Mouse (Mus musculus): Measurements from ENCODE around the gene Jam3.

Gene Jam3

GRCm38 (mm10) chr9:27154763-27155530, at the start of gene Jam3:
Gene Jam3 (minus strand): TSS chr9:27155421.
- DNase-seq = peak; percentile 93

- no peak for DNase-seq
Observed at GRCm38 (mm10) chr9:27204201-27204600, 49.0 kb upstream of the Jam3 start.

GRCm38 (mm10) chr9:27203134-27203533, 47.9 kb upstream of the Jam3 start:
- peak; percentile 34 for DNase-seq

GRCm38 (mm10) chr9:27201472-27202219, 46.4 kb upstream of the Jam3 start:
- DNase-seq = no peak

GRCm38 (mm10) chr9:27193592-27194080, 38.4 kb upstream of the Jam3 start:
- no peak for DNase-seq

- DNase-seq = no peak
Observed at GRCm38 (mm10) chr9:27192761-27193591, 37.8 kb upstream of the Jam3 start.

GRCm38 (mm10) chr9:27192001-27192760, 37.0 kb upstream of the Jam3 start:
- peak; percentile 95 for DNase-seq

GRCm38 (mm10) chr9:27191501-27191981, 36.3 kb upstream of the Jam3 start:
- DNase-seq = peak; percentile 80

GRCm38 (mm10) chr9:27190461-27190860, 35.2 kb upstream of the Jam3 start:
- DNase-seq = no peak

- DNase-seq = no peak
Observed at GRCm38 (mm10) chr9:27189306-27189705, 34.1 kb upstream of the Jam3 start.

- no peak for DNase-seq
Observed at GRCm38 (mm10) chr9:27188677-27189241, 33.5 kb upstream of the Jam3 start.

- no peak for DNase-seq
Observed at GRCm38 (mm10) chr9:27185820-27186219, 30.6 kb upstream of the Jam3 start.

- DNase-seq = peak; percentile 56
Observed at GRCm38 (mm10) chr9:27182087-27182486, 26.9 kb upstream of the Jam3 start.

- DNase-seq = no peak
Observed at GRCm38 (mm10) chr9:27180492-27180891, 25.3 kb upstream of the Jam3 start.

- no peak for DNase-seq
Observed at GRCm38 (mm10) chr9:27178935-27179334, 23.7 kb upstream of the Jam3 start.

- DNase-seq = peak; percentile 84
Observed at GRCm38 (mm10) chr9:27176154-27176553, 20.9 kb upstream of the Jam3 start.

GRCm38 (mm10) chr9:27175682-27176081, 20.5 kb upstream of the Jam3 start:
- no peak for DNase-seq

- DNase-seq = no peak
Observed at GRCm38 (mm10) chr9:27175241-27175640, 20.0 kb upstream of the Jam3 start.

- DNase-seq = no peak
Observed at GRCm38 (mm10) chr9:27174079-27174478, 18.9 kb upstream of the Jam3 start.

- DNase-seq = no peak
Observed at GRCm38 (mm10) chr9:27173646-27174045, 18.4 kb upstream of the Jam3 start.

- no peak for DNase-seq
Observed at GRCm38 (mm10) chr9:27172839-27173238, 17.6 kb upstream of the Jam3 start.

GRCm38 (mm10) chr9:27170726-27171125, 15.5 kb upstream of the Jam3 start:
- no peak for DNase-seq

Measured in kidney, adult 9 months (tissue).